Mouse (Mus musculus): ENCODE data around the gene Dazl.
A peak's percentile ranks its signal among the peaks of the same experiment; 100 is the strongest.
"Not testable (repeated sequence)": the region's sequence is repeated elsewhere in the genome, so short reads cannot be mapped to it uniquely, and the experiment has no call there.

The Dazl gene

DNA sequence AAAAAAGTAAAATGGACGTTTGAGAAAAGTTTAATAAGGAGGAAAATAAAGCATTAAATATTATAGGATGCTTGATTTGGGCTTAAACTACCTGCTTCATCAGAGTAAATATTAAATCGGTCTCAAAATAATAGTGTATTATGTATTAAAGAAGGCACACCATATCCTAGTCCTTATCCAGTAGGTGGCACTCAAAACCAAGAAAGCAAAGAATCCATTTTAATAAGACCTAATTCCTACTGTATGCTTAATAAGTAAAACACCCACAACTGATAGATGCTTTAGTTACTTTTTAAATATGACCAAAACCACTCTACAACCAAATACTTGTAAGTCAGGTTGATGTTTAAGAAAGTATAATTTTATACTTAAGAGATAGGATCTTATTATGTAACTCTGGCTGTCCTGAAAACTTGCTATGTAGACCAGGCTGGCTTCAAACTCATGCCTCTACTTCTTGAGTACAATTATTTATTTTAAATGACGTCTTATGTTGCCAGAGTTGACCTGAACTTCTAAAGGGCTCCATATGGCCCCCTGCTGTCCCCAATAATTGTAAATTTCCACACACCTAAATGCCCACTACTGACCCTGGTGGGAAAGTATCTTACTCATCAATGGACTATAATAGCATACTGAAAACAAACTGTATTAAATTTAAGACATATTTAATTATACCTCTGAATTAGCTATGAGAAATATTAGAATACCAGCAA lies 1.8 kb downstream of the Dazl start:
- no peak for DNase-seq (ENCODE audit: low spot score in 2 of 2)

DNA sequence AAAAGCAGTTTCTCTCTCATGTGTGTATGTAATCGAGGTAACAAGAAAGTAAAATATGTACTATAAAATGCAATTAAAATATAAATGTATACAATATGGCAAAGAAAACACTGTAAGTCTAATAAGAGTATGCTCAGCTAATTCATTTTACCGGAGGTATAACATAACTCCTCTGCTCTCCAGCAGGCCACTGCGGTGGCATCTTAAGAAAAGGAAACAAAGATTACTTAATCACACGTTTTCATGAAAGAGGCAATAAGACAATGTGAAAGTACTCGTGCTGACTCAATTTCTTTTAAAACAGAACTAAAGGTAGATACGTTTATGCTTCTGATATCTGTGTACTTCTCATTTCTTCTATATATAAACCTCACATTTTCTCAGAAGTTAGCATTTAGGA lies 8.6 kb downstream of the Dazl start:
- no peak for DNase-seq (ENCODE audit: low spot score in 2 of 2)

DNA sequence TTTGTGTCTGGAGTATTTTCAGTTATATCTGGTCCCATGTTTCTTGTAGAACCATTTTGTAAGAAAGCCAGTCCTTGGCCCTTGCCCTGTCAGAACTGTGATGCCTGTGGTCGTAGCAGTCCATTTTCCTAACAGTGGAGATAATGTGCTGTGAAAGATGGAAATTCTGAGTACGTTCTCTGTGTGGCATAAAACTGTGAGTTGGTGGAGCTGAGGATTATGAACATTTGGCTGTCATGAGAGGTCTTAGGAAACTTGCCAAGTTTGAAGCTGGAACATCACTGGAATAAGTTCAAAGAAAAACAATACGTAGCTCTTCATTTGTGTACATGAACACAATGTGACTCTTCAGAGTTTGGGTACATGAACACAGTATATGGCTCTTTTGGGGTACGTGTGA lies 31.8 kb downstream of the Dazl start:
- DNase-seq (ENCODE audit: low spot score in 2 of 2): not testable (repeated sequence)

GRCm38 (mm10) chr17:50260856-50261255 lies 32.6 kb downstream of the Dazl start:
- DNase-seq (ENCODE audit: low spot score in 2 of 2): no peak

DNA sequence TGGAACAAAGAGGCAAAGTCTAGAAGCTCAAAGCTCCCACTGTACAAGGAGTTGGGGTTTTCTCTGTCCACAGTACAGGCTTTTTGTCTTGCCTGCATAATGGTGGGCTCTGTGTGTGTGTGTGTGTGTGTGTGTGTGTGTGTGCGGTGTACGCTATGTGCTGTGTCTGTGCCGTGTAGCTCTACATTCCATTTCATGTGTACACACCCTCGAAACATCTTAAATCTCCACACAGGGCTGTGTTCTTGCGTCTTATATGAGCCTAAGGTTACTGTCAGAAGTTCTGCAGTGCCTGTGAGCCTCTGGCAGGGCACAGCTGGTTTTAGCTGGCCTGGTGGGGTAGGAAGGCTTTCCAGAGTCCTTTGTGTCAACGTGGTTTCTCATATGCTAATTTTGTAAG lies 46.8 kb downstream of the Dazl start:
- no peak for DNase-seq (ENCODE audit: low spot score in 2 of 2)

DNA sequence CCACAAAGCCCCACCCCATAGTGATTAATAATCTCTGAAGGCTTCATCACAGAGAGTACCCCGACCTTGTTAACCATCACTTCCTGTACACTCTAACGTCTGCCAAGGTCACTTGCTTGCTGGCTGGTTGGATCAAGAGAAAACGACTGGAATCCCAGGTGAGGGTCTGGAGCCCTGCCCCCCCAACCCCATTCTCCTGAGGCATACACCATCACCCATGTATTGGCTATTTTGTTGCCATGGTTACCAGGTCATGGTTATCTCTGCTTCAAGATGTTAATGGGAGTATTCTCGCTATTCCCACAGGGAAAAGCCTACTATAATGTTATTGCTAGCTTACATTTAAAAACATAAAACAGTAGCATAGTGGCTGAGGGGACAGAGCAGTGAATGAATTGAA lies 48.8 kb downstream of the Dazl start:
- no peak for DNase-seq (ENCODE audit: low spot score in 2 of 2)

DNA sequence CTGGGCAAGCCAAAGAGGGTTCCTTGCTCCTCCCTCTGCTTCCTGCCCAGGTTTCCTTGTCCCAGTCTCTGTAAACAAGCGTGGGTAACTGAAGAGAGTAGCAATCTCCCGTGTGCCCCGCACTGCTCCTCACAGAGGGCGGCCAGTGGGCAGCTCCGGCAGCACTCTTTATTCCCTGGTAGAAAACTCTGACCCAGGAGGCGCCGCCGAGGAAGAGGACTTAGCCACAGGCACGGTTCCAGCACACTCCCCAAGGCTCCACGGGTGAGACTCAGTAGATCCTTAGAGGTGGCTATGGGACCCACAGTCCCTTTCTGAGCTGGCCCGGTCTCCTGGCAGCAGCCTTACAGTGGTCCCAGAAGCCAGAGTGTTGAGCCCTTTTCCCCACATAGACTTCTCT lies 50.1 kb downstream of the Dazl start:
- no peak for DNase-seq (ENCODE audit: low spot score in 2 of 2)

- DNase-seq (ENCODE audit: low spot score in 2 of 2): no peak
Observed at GRCm38 (mm10) chr17:50237818-50238610, 55.4 kb downstream of the Dazl start.

- peak; percentile 89 to 92 for DNase-seq (ENCODE audit: low spot score in 2 of 2)
Observed at GRCm38 (mm10) chr17:50237436-50237709, 56.1 kb downstream of the Dazl start.

DNA sequence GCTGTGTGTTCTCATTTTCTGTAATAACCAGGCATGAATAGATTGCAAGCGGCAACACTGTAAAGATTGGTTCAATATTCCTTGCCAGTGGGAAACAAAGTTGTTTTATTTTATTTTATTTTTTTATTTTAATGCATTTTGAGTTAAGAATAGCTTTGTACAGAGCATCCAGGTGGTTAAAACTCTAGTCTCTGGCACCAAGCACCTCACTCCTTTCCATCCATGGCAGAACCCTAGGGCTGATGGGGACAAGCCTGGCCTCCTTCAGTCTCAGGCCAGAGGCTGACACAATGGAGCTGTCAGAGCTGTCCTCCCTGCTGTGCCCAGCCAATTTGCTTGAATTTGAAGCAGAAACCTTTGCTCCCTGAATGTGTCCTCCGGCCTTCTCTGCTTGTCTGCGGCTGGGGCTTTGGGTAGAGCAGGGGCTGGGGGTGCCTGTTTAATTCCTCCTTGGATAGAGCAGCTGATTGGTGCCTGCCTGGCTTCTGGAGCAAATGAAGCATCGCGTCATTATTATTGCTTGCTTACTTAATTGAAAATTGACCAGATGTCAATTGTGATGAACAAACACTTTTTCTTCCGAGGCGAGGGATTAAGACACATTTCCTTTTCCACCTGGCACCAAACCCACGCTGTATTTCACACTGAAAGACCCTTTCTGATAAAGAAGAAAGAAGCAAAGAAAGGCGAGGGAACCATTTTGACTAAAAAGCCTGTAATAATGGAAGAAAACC lies 56.6 kb downstream of the Dazl start:
- DNase-seq (ENCODE audit: low spot score in 2 of 2): peak in 1 of 2 experiments; percentile 30

GRCm38 (mm10) chr17:50235943-50236701 lies 57.3 kb downstream of the Dazl start:
- DNase-seq (ENCODE audit: low spot score in 2 of 2): no peak

DNA sequence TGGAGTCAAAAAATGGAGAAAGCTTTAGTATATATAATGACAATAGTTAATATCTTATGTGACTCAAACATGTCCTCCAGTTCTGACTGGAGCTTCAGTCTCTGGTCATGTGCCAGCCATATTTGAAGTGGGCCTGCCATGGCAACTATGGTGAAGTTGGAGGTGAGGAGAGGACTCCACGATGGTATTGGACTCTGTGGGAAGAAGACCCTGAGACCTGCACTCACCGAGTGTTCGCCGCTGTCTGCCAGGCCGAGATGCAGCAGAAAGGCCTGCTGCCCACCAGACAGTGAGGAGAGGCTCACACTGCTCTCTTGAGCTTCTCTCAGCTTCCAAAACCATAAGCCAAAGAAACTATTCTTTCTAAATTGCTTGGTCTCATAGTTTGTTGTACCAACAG lies 59.5 kb downstream of the Dazl start:
- no peak for DNase-seq (ENCODE audit: low spot score in 2 of 2)

GRCm38 (mm10) chr17:50232821-50233220 lies 60.6 kb downstream of the Dazl start:
- DNase-seq (ENCODE audit: low spot score in 2 of 2): no peak

DNA sequence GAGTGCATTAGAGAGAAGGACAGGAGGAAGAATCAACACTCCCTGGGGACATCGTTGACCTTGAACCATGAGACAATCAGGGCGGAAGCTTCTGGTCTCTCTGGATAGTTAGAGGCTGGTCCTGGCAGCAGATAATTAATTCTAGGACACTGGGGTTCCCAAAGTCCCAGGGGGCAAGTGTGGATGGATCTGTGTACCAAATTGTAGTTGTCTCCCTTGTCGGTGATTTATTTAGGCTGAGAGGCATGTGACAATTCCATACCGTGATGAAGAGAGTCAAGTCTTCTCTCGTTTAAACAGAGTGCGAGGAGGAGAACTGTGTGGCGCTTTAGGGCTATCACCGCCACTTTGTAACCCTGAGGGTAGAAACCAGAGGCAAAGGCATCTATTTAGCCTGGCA lies 62.2 kb downstream of the Dazl start:
- peak in 1 of 2 experiments; percentile 0 for DNase-seq (ENCODE audit: low spot score in 2 of 2)

DNA sequence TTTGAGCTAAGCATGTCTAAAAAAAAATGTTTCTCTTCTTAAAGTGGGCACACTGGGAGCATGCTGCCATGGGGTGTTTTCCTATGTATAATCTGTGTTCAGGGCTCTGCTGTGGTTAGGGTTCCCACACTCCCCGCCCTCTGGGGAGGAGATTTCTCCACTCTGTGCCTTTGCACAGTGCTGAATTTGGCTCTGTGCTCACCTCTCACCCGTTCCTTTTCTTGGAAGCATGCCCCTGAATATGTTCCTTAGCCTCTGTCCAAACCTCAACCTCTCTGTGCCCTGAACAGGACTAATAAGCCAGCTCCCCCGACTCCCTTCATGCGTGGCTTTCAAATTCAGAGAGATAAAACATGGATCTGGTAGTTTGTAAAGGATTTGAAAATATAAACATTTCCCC lies 63.9 kb downstream of the Dazl start:
- DNase-seq (ENCODE audit: low spot score in 2 of 2): peak in 1 of 2 experiments; percentile 6

Measured in right cerebral cortex, postnatal 10 days (tissue).